Mouse (Mus musculus) frontal cortex, postnatal 36 days (tissue): ENCODE data around the gene Klhdc8b.
A peak's percentile ranks its signal among the peaks of the same experiment; 100 is the strongest.

Source experiments
- DNase-seq, 2 experiments: peaks; one replicate each; pipeline ENCODE4 v3.0.0; 2022; ENCODE audit warnings: low spot score in 2 of 2

Klhdc8b gene

GRCm38 (mm10) chr9:108461181-108461631 is at the start of gene Klhdc8b:
TSS of gene Klhdc8b (minus strand) at chr9:108461581.
- DNase-seq: no peak

DNA sequence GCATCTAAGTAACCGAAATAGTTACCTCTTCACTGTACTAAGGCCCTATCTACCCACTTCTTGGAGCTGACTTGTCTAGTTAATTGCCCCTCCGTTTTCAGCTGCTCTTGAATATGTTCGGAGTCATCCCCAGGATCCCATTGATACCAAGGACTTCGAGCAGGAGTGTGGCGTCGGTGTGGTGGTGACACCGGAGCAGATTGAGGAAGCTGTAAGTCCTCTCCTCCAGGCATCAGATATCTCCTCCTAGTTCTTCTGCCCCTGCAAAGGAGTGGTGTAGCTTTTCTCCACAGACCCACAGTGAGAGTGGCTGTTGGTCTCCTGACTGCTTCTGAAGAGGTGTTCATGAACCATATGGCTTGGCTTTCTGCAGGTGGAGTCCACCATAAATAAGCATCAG is 47.4 kb upstream of the Klhdc8b start:
- DNase-seq: no peak

- DNase-seq: peak; percentile 92 to 95
Observed at GRCm38 (mm10) chr9:108507619-108508434, 46.4 kb upstream of the Klhdc8b start, which contains the start of gene Qars. TSS of gene Qars (plus strand) at chr9:108507706.

DNA sequence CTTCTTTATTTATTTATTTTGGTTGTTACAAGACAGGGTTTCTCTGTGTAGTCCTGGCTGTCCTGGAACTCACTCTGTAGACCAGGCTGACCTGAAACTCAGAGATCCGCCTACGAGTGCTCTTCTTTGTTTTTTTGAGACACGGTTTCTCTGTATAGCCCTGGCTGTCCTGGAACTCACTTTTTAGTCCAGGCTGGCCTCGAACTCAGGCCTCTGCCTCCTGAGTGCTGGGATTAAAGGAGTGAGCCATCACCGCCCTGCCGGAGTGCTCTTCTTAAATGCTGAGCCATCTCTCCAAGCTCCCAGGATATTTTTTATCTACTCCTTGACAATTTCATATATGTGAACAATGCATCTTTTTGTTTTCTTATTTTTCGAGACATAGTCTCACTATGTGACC is 45.5 kb upstream of the Klhdc8b start:
- no peak for DNase-seq

GRCm38 (mm10) chr9:108499943-108500342 is 38.6 kb upstream of the Klhdc8b start:
- DNase-seq: no peak

DNA sequence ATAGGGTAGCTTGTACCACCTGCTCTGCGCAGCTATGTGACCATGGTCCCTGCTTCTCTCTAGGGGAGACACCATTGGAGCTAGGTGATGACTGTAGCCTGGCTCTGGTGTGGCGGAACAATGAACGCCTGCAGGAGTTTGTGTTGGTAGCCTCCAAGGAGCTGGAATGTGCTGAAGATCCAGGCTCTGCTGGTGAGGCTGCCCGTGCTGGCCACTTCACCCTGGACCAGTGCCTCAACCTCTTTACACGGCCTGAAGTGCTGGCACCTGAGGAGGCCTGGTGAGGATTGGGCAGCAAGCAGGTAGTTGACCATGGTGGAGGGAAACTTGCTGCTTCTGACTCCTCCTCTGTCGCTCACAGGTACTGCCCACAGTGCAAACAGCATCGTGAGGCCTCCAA is 37.9 kb upstream of the Klhdc8b start:
- DNase-seq: no peak

GRCm38 (mm10) chr9:108494905-108495304 is 33.5 kb upstream of the Klhdc8b start:
- no peak for DNase-seq

GRCm38 (mm10) chr9:108494146-108494825 is 32.9 kb upstream of the Klhdc8b start:
- no peak for DNase-seq

GRCm38 (mm10) chr9:108493246-108493645 is 31.9 kb upstream of the Klhdc8b start:
- DNase-seq: no peak

GRCm38 (mm10) chr9:108492043-108492750 is 30.8 kb upstream of the Klhdc8b start:
- peak in 1 of 2 experiments; percentile 29 for DNase-seq

GRCm38 (mm10) chr9:108491286-108491580 is 29.9 kb upstream of the Klhdc8b start:
- no peak for DNase-seq

- DNase-seq: peak; percentile 93 to 96
Observed at GRCm38 (mm10) chr9:108490559-108491285, 29.3 kb upstream of the Klhdc8b start, which contains the start of gene Usp19. TSS of gene Usp19 (plus strand) at chr9:108490602.

- no peak for DNase-seq
Observed at GRCm38 (mm10) chr9:108489702-108490558, 28.5 kb upstream of the Klhdc8b start.

- no peak for DNase-seq
Observed at GRCm38 (mm10) chr9:108489215-108489614, 27.8 kb upstream of the Klhdc8b start.

DNA sequence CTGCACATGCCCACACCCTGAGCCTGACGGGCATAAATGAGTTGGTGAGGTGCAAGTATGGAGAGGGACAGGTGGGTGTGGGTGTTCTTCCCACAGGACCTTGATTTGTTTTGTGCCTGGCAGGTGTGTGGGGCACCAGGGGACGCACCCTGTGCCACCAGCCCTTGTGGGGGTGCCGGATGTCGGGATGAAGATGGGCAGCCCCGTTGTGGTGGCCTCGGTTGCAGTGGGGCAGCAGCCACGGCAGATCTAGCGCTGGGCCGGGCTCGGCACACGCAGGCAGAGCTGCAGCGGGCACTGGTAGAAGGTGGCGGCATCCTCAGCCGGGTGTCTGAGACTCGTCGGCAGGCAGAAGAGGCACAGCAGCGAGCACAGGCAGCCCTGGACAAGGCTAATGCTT is 27.0 kb upstream of the Klhdc8b start:
- DNase-seq: no peak

GRCm38 (mm10) chr9:108486973-108487530 is 25.7 kb upstream of the Klhdc8b start:
- DNase-seq: no peak

- no peak for DNase-seq
Observed at GRCm38 (mm10) chr9:108485301-108485875, 24.0 kb upstream of the Klhdc8b start.

DNA sequence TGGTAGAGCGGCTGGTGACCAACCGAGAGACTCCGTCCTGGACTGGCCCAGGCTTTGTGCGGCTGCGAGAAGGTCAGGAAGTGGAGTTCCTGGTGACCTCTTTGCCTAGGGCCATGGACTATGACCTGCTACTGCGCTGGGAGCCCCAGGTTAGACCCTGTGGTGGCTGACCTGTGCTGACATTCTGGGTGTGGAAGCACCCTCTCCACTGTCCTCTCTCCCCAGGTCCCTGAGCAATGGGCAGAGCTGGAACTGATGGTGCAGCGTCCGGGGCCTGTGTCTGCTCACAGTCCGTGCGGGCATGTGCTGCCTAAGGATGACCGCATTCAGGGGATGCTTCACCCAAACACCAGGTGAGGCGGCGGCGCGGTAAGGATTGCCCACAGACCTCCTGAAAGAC is 22.6 kb upstream of the Klhdc8b start:
- no peak for DNase-seq

GRCm38 (mm10) chr9:108483051-108483790 is 21.8 kb upstream of the Klhdc8b start:
- DNase-seq: no peak
